Mouse (Mus musculus): ENCODE data around the gene Bola3.

GRCm38 (mm10) chr6:83321927-83322326, 27.0 kb upstream of the Bola3 start:
- TF ChIP-seq CTCF (IDR thresholded peaks at IDR 0.05; ENCODE audit: borderline replicate concordance, insufficient read depth, low read depth, low read length) (no peak), POLR2A (IDR thresholded peaks at IDR 0.05; ENCODE audit: borderline replicate concordance, insufficient read depth, low read length) (no peak)
